Mouse (Mus musculus) thymus, adult 2 months (tissue): ENCODE measurements around the gene Calr.

Experiments used
- CTCF ChIP-seq: fragments of 200-500 bp; IDR thresholded peaks from 2 replicates; pipeline ENCODE4 v1.5.1; 2012; ENCODE audit warnings: mild to moderate bottlenecking, control low read depth, low read length, moderate library complexity, borderline replicate concordance; ENCODE audit not compliant: control insufficient read depth, poor library complexity, insufficient read depth; ENCODE audit errors: extremely low read depth
- POLR2A ChIP-seq: fragments of 200-500 bp; IDR thresholded peaks from 2 replicates; pipeline ENCODE4 v1.6.1; 2012; ENCODE audit warnings: mild to moderate bottlenecking, low read length, control low read depth, moderate library complexity; ENCODE audit not compliant: control insufficient read depth, poor library complexity, insufficient read depth; ENCODE audit errors: extremely low read depth

DNA sequence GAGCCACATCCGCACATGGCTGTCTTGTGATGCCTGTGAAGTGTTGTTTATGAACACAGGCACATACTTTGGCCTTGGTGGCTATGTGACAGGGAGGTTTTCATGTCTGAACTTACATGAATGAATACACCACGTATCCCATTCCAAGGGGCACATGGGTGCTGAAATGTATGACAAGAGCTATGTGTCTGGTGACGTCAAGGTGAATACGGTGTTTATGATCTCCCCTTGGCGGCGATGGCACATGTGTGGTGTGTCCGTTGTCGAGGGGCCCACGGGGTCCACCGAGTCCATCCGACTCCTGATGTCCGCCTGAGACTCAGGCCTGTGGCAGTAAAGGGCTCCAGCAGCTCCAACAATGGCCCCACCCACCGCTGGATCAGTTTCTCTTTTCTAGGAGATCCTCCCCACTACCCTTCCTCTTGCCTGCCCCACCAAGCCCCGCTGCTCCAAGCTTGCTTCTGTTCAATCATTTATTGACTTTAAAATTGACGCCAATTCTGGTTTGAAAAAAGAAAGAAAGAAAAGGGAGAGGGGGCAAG is 49.4 kb downstream of the Calr start:
- TF ChIP-seq CTCF: no peak
- TF ChIP-seq POLR2A: no peak
